Mouse (Mus musculus): ENCODE data around the gene Xrcc4. TPM values are rescaled to one million over a fixed set of nuclear protein-coding genes. Genes with fewer than 3 reads are reported as not detected.

Xrcc4 gene
- polyA plus RNA-seq, 1 experiment: 6.0 TPM

GRCm38 (mm10) chr13:89899066-89899465, 190.3 kb downstream of the Xrcc4 start:
- H3K36me3 ChIP-seq (ENCODE audit: control insufficient read depth, insufficient read depth): no peaks in the 10 kb centered on the region
- TF ChIP-seq CEBPB (IDR thresholded peaks at IDR 0.05; ENCODE audit: low read depth) (no peak), MYOG (IDR thresholded peaks at IDR 0.05; ENCODE audit: control insufficient read depth, extremely low read depth, insufficient read length) (no peak), FOSL1 (IDR thresholded peaks at IDR 0.05; ENCODE audit: insufficient read depth, low read length, poor library complexity, severe bottlenecking) (no peak), CTCF (IDR thresholded peaks at IDR 0.05; ENCODE audit: control insufficient read depth, insufficient read depth, insufficient read length) (no peak), USF1 (IDR thresholded peaks at IDR 0.05; ENCODE audit: low read depth) (no peak), MYOD1 (IDR thresholded peaks at IDR 0.05; ENCODE audit: control insufficient read depth, insufficient read length, low read depth) (no peak), MAX (IDR thresholded peaks at IDR 0.05) (no peak)
- no peaks in the 10 kb centered on the region for H3K27me3 ChIP-seq (ENCODE audit: control insufficient read depth, insufficient read depth, insufficient read length)
- no peak overlapping the region for H3K4me3 ChIP-seq (ENCODE audit: insufficient read depth, poor library complexity, severe bottlenecking)
- H3K79me2 ChIP-seq (ENCODE audit: control insufficient read depth, insufficient read depth): no peaks in the 10 kb centered on the region
- no peak overlapping the region for H3ac ChIP-seq (ENCODE audit: control insufficient read depth, insufficient read length, low read depth)
- no peaks in the 10 kb centered on the region for H3K79me3 ChIP-seq (ENCODE audit: low read depth)

- H3K27me3 ChIP-seq (ENCODE audit: control insufficient read depth, insufficient read depth, insufficient read length): no peaks in the 10 kb centered on the region
- H3K79me3 ChIP-seq (ENCODE audit: low read depth): no peaks in the 10 kb centered on the region
- TF ChIP-seq USF1 (IDR thresholded peaks at IDR 0.05; ENCODE audit: low read depth) (no peak), MYOG (IDR thresholded peaks at IDR 0.05; ENCODE audit: control insufficient read depth, extremely low read depth, insufficient read length) (no peak), MAX (IDR thresholded peaks at IDR 0.05) (no peak), MYOD1 (IDR thresholded peaks at IDR 0.05; ENCODE audit: control insufficient read depth, insufficient read length, low read depth) (no peak), FOSL1 (IDR thresholded peaks at IDR 0.05; ENCODE audit: insufficient read depth, low read length, poor library complexity, severe bottlenecking) (no peak), CEBPB (IDR thresholded peaks at IDR 0.05; ENCODE audit: low read depth) (no peak), CTCF (IDR thresholded peaks at IDR 0.05; ENCODE audit: control insufficient read depth, insufficient read depth, insufficient read length) (no peak)
- no peaks in the 10 kb centered on the region for H3K79me2 ChIP-seq (ENCODE audit: control insufficient read depth, insufficient read depth)
- no peak overlapping the region for H3K4me3 ChIP-seq (ENCODE audit: insufficient read depth, poor library complexity, severe bottlenecking)
- no peak overlapping the region for H3ac ChIP-seq (ENCODE audit: control insufficient read depth, insufficient read length, low read depth)
- no peaks in the 10 kb centered on the region for H3K36me3 ChIP-seq (ENCODE audit: control insufficient read depth, insufficient read depth)
Measured at GRCm38 (mm10) chr13:89892140-89892539, 197.3 kb downstream of the Xrcc4 start.

- Histone ChIP-seq H3K79me3 (ENCODE audit: low read depth) (no peaks in the 10 kb centered on the region), H3K79me2 (ENCODE audit: control insufficient read depth, insufficient read depth) (no peaks in the 10 kb centered on the region), H3K4me3 (ENCODE audit: insufficient read depth, poor library complexity, severe bottlenecking) (no peak overlapping the region), H3K36me3 (ENCODE audit: control insufficient read depth, insufficient read depth) (no peaks in the 10 kb centered on the region), H3ac (ENCODE audit: control insufficient read depth, insufficient read length, low read depth) (no peak overlapping the region), H3K27me3 (ENCODE audit: control insufficient read depth, insufficient read depth, insufficient read length) (no peaks in the 10 kb centered on the region)
- TF ChIP-seq MAX (IDR thresholded peaks at IDR 0.05) (no peak), FOSL1 (IDR thresholded peaks at IDR 0.05; ENCODE audit: insufficient read depth, low read length, poor library complexity, severe bottlenecking) (no peak), MYOD1 (IDR thresholded peaks at IDR 0.05; ENCODE audit: control insufficient read depth, insufficient read length, low read depth) (no peak), USF1 (IDR thresholded peaks at IDR 0.05; ENCODE audit: low read depth) (no peak), CEBPB (IDR thresholded peaks at IDR 0.05; ENCODE audit: low read depth) (no peak), CTCF (IDR thresholded peaks at IDR 0.05; ENCODE audit: control insufficient read depth, insufficient read depth, insufficient read length) (no peak), MYOG (IDR thresholded peaks at IDR 0.05; ENCODE audit: control insufficient read depth, extremely low read depth, insufficient read length) (no peak)
Measured at GRCm38 (mm10) chr13:89890159-89890558, 199.2 kb downstream of the Xrcc4 start.

GRCm38 (mm10) chr13:89889074-89889473, 200.3 kb downstream of the Xrcc4 start:
- H3K27me3 ChIP-seq (ENCODE audit: control insufficient read depth, insufficient read depth, insufficient read length): no peaks in the 10 kb centered on the region

GRCm38 (mm10) chr13:89883523-89883922, 205.9 kb downstream of the Xrcc4 start:
- Histone ChIP-seq H3K27me3 (ENCODE audit: control insufficient read depth, insufficient read depth, insufficient read length) (no peaks in the 10 kb centered on the region), H3K79me2 (ENCODE audit: control insufficient read depth, insufficient read depth) (no peaks in the 10 kb centered on the region), H3K79me3 (ENCODE audit: low read depth) (no peaks in the 10 kb centered on the region), H3ac (ENCODE audit: control insufficient read depth, insufficient read length, low read depth) (no peak overlapping the region), H3K36me3 (ENCODE audit: control insufficient read depth, insufficient read depth) (no peaks in the 10 kb centered on the region), H3K4me3 (ENCODE audit: insufficient read depth, poor library complexity, severe bottlenecking) (no peak overlapping the region)
- TF ChIP-seq CTCF (IDR thresholded peaks at IDR 0.05; ENCODE audit: control insufficient read depth, insufficient read depth, insufficient read length) (no peak), CEBPB (IDR thresholded peaks at IDR 0.05; ENCODE audit: low read depth) (no peak), USF1 (IDR thresholded peaks at IDR 0.05; ENCODE audit: low read depth) (no peak), MYOG (IDR thresholded peaks at IDR 0.05; ENCODE audit: control insufficient read depth, extremely low read depth, insufficient read length) (no peak), MYOD1 (IDR thresholded peaks at IDR 0.05; ENCODE audit: control insufficient read depth, insufficient read length, low read depth) (no peak), FOSL1 (IDR thresholded peaks at IDR 0.05; ENCODE audit: insufficient read depth, low read length, poor library complexity, severe bottlenecking) (no peak), MAX (IDR thresholded peaks at IDR 0.05) (no peak)

More at GRCm38 (mm10) chr13:89889074-89889473, 200.3 kb downstream of the Xrcc4 start:
- no peaks in the 10 kb centered on the region for H3K79me2 ChIP-seq (ENCODE audit: control insufficient read depth, insufficient read depth)
- H3K36me3 ChIP-seq (ENCODE audit: control insufficient read depth, insufficient read depth): no peaks in the 10 kb centered on the region
- H3K4me3 ChIP-seq (ENCODE audit: insufficient read depth, poor library complexity, severe bottlenecking): no peak overlapping the region
- no peak overlapping the region for H3ac ChIP-seq (ENCODE audit: control insufficient read depth, insufficient read length, low read depth)
- H3K79me3 ChIP-seq (ENCODE audit: low read depth): no peaks in the 10 kb centered on the region
- TF ChIP-seq FOSL1 (IDR thresholded peaks at IDR 0.05; ENCODE audit: insufficient read depth, low read length, poor library complexity, severe bottlenecking) (peak; percentile 49), CEBPB (IDR thresholded peaks at IDR 0.05; ENCODE audit: low read depth) (peak; percentile 100), MYOD1 (IDR thresholded peaks at IDR 0.05; ENCODE audit: control insufficient read depth, insufficient read length, low read depth) (peak; percentile 19), MAX (IDR thresholded peaks at IDR 0.05) (no peak), USF1 (IDR thresholded peaks at IDR 0.05; ENCODE audit: low read depth) (no peak), CTCF (IDR thresholded peaks at IDR 0.05; ENCODE audit: control insufficient read depth, insufficient read depth, insufficient read length) (no peak), MYOG (IDR thresholded peaks at IDR 0.05; ENCODE audit: control insufficient read depth, extremely low read depth, insufficient read length) (no peak)

GRCm38 (mm10) chr13:89881281-89881680, 208.1 kb downstream of the Xrcc4 start:
- H3K4me3 ChIP-seq (ENCODE audit: insufficient read depth, poor library complexity, severe bottlenecking): no peak overlapping the region
- no peaks in the 10 kb centered on the region for H3K79me3 ChIP-seq (ENCODE audit: low read depth)
- H3K79me2 ChIP-seq (ENCODE audit: control insufficient read depth, insufficient read depth): no peaks in the 10 kb centered on the region
- no peak for TF ChIP-seq CEBPB (IDR thresholded peaks at IDR 0.05; ENCODE audit: low read depth)
- TF ChIP-seq MYOG (IDR thresholded peaks at IDR 0.05; ENCODE audit: control insufficient read depth, extremely low read depth, insufficient read length): no peak
- no peak for TF ChIP-seq MAX (IDR thresholded peaks at IDR 0.05)
- no peak for TF ChIP-seq MYOD1 (IDR thresholded peaks at IDR 0.05; ENCODE audit: control insufficient read depth, insufficient read length, low read depth)
- TF ChIP-seq CTCF (IDR thresholded peaks at IDR 0.05; ENCODE audit: control insufficient read depth, insufficient read depth, insufficient read length): no peak
- TF ChIP-seq USF1 (IDR thresholded peaks at IDR 0.05; ENCODE audit: low read depth): no peak
- no peak for TF ChIP-seq FOSL1 (IDR thresholded peaks at IDR 0.05; ENCODE audit: insufficient read depth, low read length, poor library complexity, severe bottlenecking)
- H3K36me3 ChIP-seq (ENCODE audit: control insufficient read depth, insufficient read depth): no peaks in the 10 kb centered on the region
- H3ac ChIP-seq (ENCODE audit: control insufficient read depth, insufficient read length, low read depth): no peak overlapping the region
- no peaks in the 10 kb centered on the region for H3K27me3 ChIP-seq (ENCODE audit: control insufficient read depth, insufficient read depth, insufficient read length)

Measured in C2C12 (cell line).